Mouse (Mus musculus) inflammation-experienced regulatory T-cells (primary cell): Measurements from ENCODE around the gene Npas2. TPM values are rescaled to one million over a fixed set of nuclear protein-coding genes. Genes with fewer than 3 reads are reported as not detected.

Experiments used
- polyA plus RNA-seq, 2 experiments: library from polyadenylated mRNA; unstranded; fragments of 100-300 nt; shearing (Covaris generic); gene quantifications; one replicate each; pipeline ENCODE4 v1.2.1; 2017

Gene Npas2
- 1 to 10 TPM; 1.1 to 2.5 TPM for polyA plus RNA-seq

GRCm38 (mm10) chr1:39192997-39193861, at the start of gene Npas2:
Gene Npas2, plus strand, starts transcription at chr1:39193731.

GRCm38 (mm10) chr1:39367601-39368266, 174.2 kb downstream of the Npas2 start, which contains the start of gene Rpl31:
Gene Rpl31, plus strand, starts transcription at chr1:39367842.

Other genes starting within 250 kb of the Npas2 start
- 100 to 1,000 TPM in 1 of 2 experiments, 10 to 100 TPM in 1; 94.1 to 119 TPM for gene Pdcl3, start 208.1 kb upstream of the Npas2 start, polyA plus RNA-seq
- gene Rpl31, start 174.1 kb downstream of the Npas2 start, polyA plus RNA-seq: 100 to 1,000 TPM; 209 to 210 TPM